In genomic region chr11:109187631-109188184, GRCm38 (mm10) we compare ENCODE assay signal across 39 mouse cellular contexts. TPM values are rescaled to one million over a fixed set of nuclear protein-coding genes. Genes with fewer than 3 reads are reported as not detected.
A peak's percentile ranks its signal among the peaks of the same experiment; 100 is the strongest.
DNase-seq lines count a peak whose midpoint lies in the region; ATAC-seq lines count a peak whose summit lies in the region.
"Had no signal": no experiment of that assay in that cellular context is flagged by ENCODE, and none has a peak within 500 bp of the region (broad histone marks: within the 10 kb centered on the region; RNA-seq: fewer than 3 reads in every experiment).

No protein-coding gene starts in this region.

- WGBS in intestine, embryonic 15.5 days, result 49% methylated on average over 6 of the region's 6 CpGs

- ATAC-seq in intestine, embryonic 15.5 days, result peak; percentile 92
- ATAC-seq in activated CD4-positive, CD25-positive, alpha-beta regulatory T cell, adult 4 months, result no peak
- ATAC-seq: forebrain, embryonic 14.5 days; lung, postnatal 0 days had no signal

- no peak overlapping the region for H3K4me2 ChIP-seq in intestine, embryonic 15.5 days (replicated peaks)
- H3K4me2 ChIP-seq: embryonic facial prominence, embryonic 12.5 days; heart, embryonic 11.5 days; hindbrain, embryonic 13.5 days; limb, embryonic 15.5 days; liver, embryonic 13.5 days; midbrain, embryonic 12.5 days; neural tube, embryonic 12.5 days had no signal

- no peaks in the 10 kb centered on the region for H3K9me3 ChIP-seq in intestine, embryonic 15.5 days
- H3K9me3 ChIP-seq: embryonic facial prominence, embryonic 12.5 days; hindbrain, embryonic 13.5 days; limb, embryonic 15.5 days; liver, embryonic 13.5 days; megakaryocyte, embryonic 14.5 days; midbrain, embryonic 12.5 days; neural tube, embryonic 12.5 days had no signal

- no peak overlapping the region for H3K4me3 ChIP-seq in intestine, embryonic 15.5 days (replicated peaks)
- H3K4me3 ChIP-seq: embryonic facial prominence, embryonic 12.5 days; hindbrain, embryonic 13.5 days; left cerebral cortex, adult 2 months; limb, embryonic 15.5 days; liver, embryonic 13.5 days; megakaryocyte, embryonic 14.5 days; midbrain, embryonic 12.5 days; myocyte; neural tube, embryonic 12.5 days had no signal

- H3K4me1 ChIP-seq in intestine, embryonic 15.5 days (replicated peaks), result no peaks in the 10 kb centered on the region
- H3K4me1 ChIP-seq: hindbrain, embryonic 13.5 days; liver, embryonic 13.5 days; megakaryocyte, embryonic 14.5 days; neural tube, embryonic 12.5 days had no signal

- H3K9ac ChIP-seq in intestine, embryonic 15.5 days, result no peak overlapping the region
- H3K9ac ChIP-seq: embryonic facial prominence, embryonic 12.5 days; hindbrain, embryonic 13.5 days; limb, embryonic 15.5 days; liver, embryonic 13.5 days; midbrain, embryonic 12.5 days; neural tube, embryonic 12.5 days had no signal

- H3K27me3 ChIP-seq in intestine, embryonic 15.5 days (replicated peaks), result no peaks in the 10 kb centered on the region
- H3K27me3 ChIP-seq: CH12.LX; embryonic facial prominence, embryonic 12.5 days; hindbrain, embryonic 13.5 days; liver, embryonic 13.5 days; neural tube, embryonic 12.5 days had no signal

- H3K36me3 ChIP-seq in intestine, embryonic 15.5 days, result no peaks in the 10 kb centered on the region
- H3K36me3 ChIP-seq: embryonic facial prominence, embryonic 12.5 days; hindbrain, embryonic 13.5 days; limb, embryonic 15.5 days; liver, embryonic 13.5 days; midbrain, embryonic 12.5 days; neural tube, embryonic 12.5 days had no signal

- H3K27ac ChIP-seq in intestine, embryonic 15.5 days, result no peak overlapping the region
- H3K27ac ChIP-seq: embryonic facial prominence, embryonic 12.5 days; hindbrain, embryonic 13.5 days; left cerebral cortex, adult 2 months; limb, embryonic 15.5 days; liver, embryonic 13.5 days; midbrain, embryonic 12.5 days; neural tube, embryonic 12.5 days had no signal

- peak; percentile 6 for DNase-seq in cerebellum, adult 11 months
- no peak for DNase-seq in cerebellum, postnatal 4 days (ENCODE audit: low spot score in 2 of 2)
- peak; percentile 10 for DNase-seq in MN1 (ENCODE audit: low spot score)
- DNase-seq in cerebellum, adult 9-10 months, result peak; percentile 21
- no peak for DNase-seq in adrenal gland, postnatal 36 days
- DNase-seq in layer of hippocampus, adult 8-10 months (ENCODE audit: low spot score in 2 of 2), result no peak
- DNase-seq: embryo, embryonic 11 days; gastrocnemius, postnatal 25 days; heart, adult 11 months; heart, postnatal 36 days; kidney, adult 18-20 months; kidney, postnatal 14 days; liver, embryonic 13.5 days; lung, adult 18-20 months; lung, postnatal 4 days; thymus, postnatal 25 days had no signal

RNA-seq across cellular contexts. Expression of gene E030025P04Rik, which starts 43.5 kb away (rescaled TPM):
- not detected in 2 replicates for polyA plus RNA-seq in intestine, embryonic 15.5 days (2015; fragmentation: Nextera tagmentation; extraction: Ambion mirVana)
- total RNA-seq in adrenal gland, postnatal 36 days (2021), result not detected
- total RNA-seq in layer of hippocampus, adult 8-10 months (2022), result not detected
- not detected for polyA plus RNA-seq in activated CD4-positive, CD25-positive, alpha-beta regulatory T cell, adult 4 months (2017; shearing (Covaris generic))
- total RNA-seq: adrenal gland, postnatal 4 days; CH12.LX; ES-E14; gastrocnemius, postnatal 25 days; heart, postnatal 36 days; layer of hippocampus, adult 18-20 months; layer of hippocampus, postnatal 14 days; left cerebral cortex, adult 2 months; left cerebral cortex, postnatal 36 days; midbrain, postnatal 0 days had no signal
- polyA plus RNA-seq: C2C12; embryonic facial prominence, embryonic 12.5 days; forebrain, embryonic 14.5 days; heart, embryonic 11.5 days; heart, embryonic 16.5 days; hindbrain, embryonic 13.5 days; limb, embryonic 15.5 days; liver, embryonic 13.5 days; midbrain, embryonic 12.5 days; midbrain, postnatal 0 days; myocyte; neural tube, embryonic 12.5 days; stomach, embryonic 16.5 days had no signal

Comparison
In these comparisons a context has a peak if more than half of its experiments do, and no peak if none do; other contexts are left out.
1. DNase-seq: peak in cerebellum, adult 11 months (single experiment), MN1 (single experiment) and cerebellum, adult 9-10 months (single experiment); none in cerebellum, postnatal 4 days (0 of 2), adrenal gland, postnatal 36 days (0 of 2) and layer of hippocampus, adult 8-10 months (0 of 2).